Mouse (Mus musculus) kidney, adult 2 months (tissue): Measurements from ENCODE around the gene Iah1.

Experiments used
- CTCF ChIP-seq: fragments of 200-500 bp; conservative IDR thresholded peaks from 2 replicates; pipeline ENCODE4 v1.5.1; 2011; ENCODE audit warnings: low read depth, mild to moderate bottlenecking, control low read depth, low read length, moderate library complexity, mixed read lengths; ENCODE audit not compliant: insufficient read depth, insufficient read length
- POLR2A ChIP-seq: fragments of 200-500 bp; IDR thresholded peaks from one replicate; pipeline ENCODE4 v1.6.1; 2011; ENCODE audit warnings: low read depth, low read length, control low read depth

- TF ChIP-seq CTCF (no peak), POLR2A (no peak)
These were observed 24.5 kb downstream of the Iah1 start for GRCm38 (mm10) chr12:21340674-21341073.
